Mouse (Mus musculus) lung, postnatal 0 days (tissue): ENCODE results near the gene Cacna1a. TPM values are rescaled to one million over a fixed set of nuclear protein-coding genes. Genes with fewer than 3 reads are reported as not detected.
"Not testable (repeated sequence)": the region's sequence is repeated elsewhere in the genome, so short reads cannot be mapped to it uniquely, and the experiment has no call there.

Experiments used
- ATAC-seq: fragments of 200-750 bp; cut with Nextera tagmentation; 2 replicates; pipeline ENCODE4 v1.8.0; 2017; ENCODE audit warnings: moderate library complexity
- DNase-seq: peaks from one replicate; pipeline ENCODE4 v3.0.0-alpha.2; 2016; ENCODE audit warnings: low spot score
- H3K27ac ChIP-seq: fragments of 300-500 bp; sonication (generic); 2 replicates; pipeline ENCODE4 v1.5.1; 2014; ENCODE audit warnings: antibody characterized with exemption, mild to moderate bottlenecking, low read length, mixed read lengths
- H3K27me3 ChIP-seq: fragments of 300-500 bp; sonication (generic); replicated peaks from 2 replicates; pipeline ENCODE4 v1.6.1; 2014; ENCODE audit warnings: low read length, mixed read lengths; ENCODE audit not compliant: insufficient read depth
- H3K36me3 ChIP-seq: fragments of 300-500 bp; sonication (generic); 2 replicates; pipeline ENCODE4 v1.6.1; 2014; ENCODE audit warnings: low read length, mixed read lengths; ENCODE audit not compliant: insufficient read depth
- H3K4me1 ChIP-seq: fragments of 300-500 bp; sonication (generic); 2 replicates; pipeline ENCODE4 v1.6.1; 2014; ENCODE audit warnings: antibody characterized with exemption, low read depth, low read length, mixed read lengths; ENCODE audit not compliant: insufficient read depth
- H3K4me2 ChIP-seq: fragments of 300-500 bp; sonication (generic); replicated peaks from 2 replicates; pipeline ENCODE4 v1.6.1; 2014; ENCODE audit warnings: low read depth, mild to moderate bottlenecking, low read length, moderate library complexity, mixed read lengths
- H3K4me3 ChIP-seq: fragments of 300-500 bp; sonication (generic); 2 replicates; pipeline ENCODE4 v1.5.1; 2014; ENCODE audit warnings: low read depth, low read length
- H3K9ac ChIP-seq: fragments of 300-500 bp; sonication (generic); replicated peaks from 2 replicates; pipeline ENCODE4 v1.6.1; 2014; ENCODE audit warnings: low read depth, mild to moderate bottlenecking
- H3K9me3 ChIP-seq: fragments of 300-500 bp; sonication (generic); 2 replicates; pipeline ENCODE4 v1.6.1; 2016; ENCODE audit warnings: low read length, mixed read lengths
- CTCF ChIP-seq: IDR thresholded peaks from 2 replicates; pipeline ENCODE4 v1.5.1; 2016; ENCODE audit warnings: antibody characterized with exemption, mild to moderate bottlenecking
- EP300 ChIP-seq: IDR thresholded peaks from 2 replicates; pipeline ENCODE4 v1.6.1; 2016; ENCODE audit warnings: antibody characterized with exemption, mild to moderate bottlenecking, control low read depth
- WGBS: fragments of 180-500 bp; shearing (Covaris S2); extraction: QIAGEN DNeasy Blood & Tissue Kit; methylation state at CpG from one replicate; pipeline ENCODE4 v1.1.7; 2014; 5-methylcytosine and 5-hydroxymethylcytosine counted together
- polyA plus RNA-seq: library from polyadenylated mRNA; unstranded; fragments of >200 nt; fragmentation: Nextera tagmentation; extraction: Ambion mirVana; gene quantifications from 2 replicates; pipeline ENCODE4 v1.2.1, GENCODE M21; 2015

Gene Cacna1a
- polyA plus RNA-seq, 1 experiment from 2014 or later: 3.3 TPM

- TF ChIP-seq CTCF (no peak), EP300 (no peak)
Measured at GRCm38 (mm10) chr8:84501671-84502308, 113.5 kb downstream of the Cacna1a start.

GRCm38 (mm10) chr8:84502638-84503037 is 114.4 kb downstream of the Cacna1a start:
- WGBS: 79% methylated on average over 4 of the region's 4 CpGs
- H3K36me3 ChIP-seq: no peaks in the 10 kb centered on the region
- ATAC-seq (no peak), DNase-seq (no peak)
- H3K9ac ChIP-seq: no peak overlapping the region
- TF ChIP-seq CTCF: no peak
- TF ChIP-seq EP300: no peak
- no peaks in the 10 kb centered on the region for H3K27me3 ChIP-seq
- H3K4me2 ChIP-seq: no peak overlapping the region
- H3K4me1 ChIP-seq: no peaks in the 10 kb centered on the region
- H3K27ac ChIP-seq: no peak overlapping the region
- no peaks in the 10 kb centered on the region for H3K9me3 ChIP-seq
- no peak overlapping the region for H3K4me3 ChIP-seq

More at GRCm38 (mm10) chr8:84501671-84502308, 113.5 kb downstream of the Cacna1a start:
- no peaks in the 10 kb centered on the region for H3K9me3 ChIP-seq
- H3K4me1 ChIP-seq: no peaks in the 10 kb centered on the region
- H3K4me2 ChIP-seq: no peak overlapping the region
- DNase-seq: peak; percentile 10
- 66% methylated on average over 10 of the region's 10 CpGs for WGBS
- H3K27ac ChIP-seq: no peak overlapping the region
- H3K9ac ChIP-seq: no peak overlapping the region
- no peaks in the 10 kb centered on the region for H3K27me3 ChIP-seq
- no peaks in the 10 kb centered on the region for H3K36me3 ChIP-seq
- no peak overlapping the region for H3K4me3 ChIP-seq
- no peak for ATAC-seq

GRCm38 (mm10) chr8:84507220-84507619 is 119.0 kb downstream of the Cacna1a start:
- H3K4me2 ChIP-seq: no peak overlapping the region
- TF ChIP-seq EP300 (no peak), CTCF (no peak)
- no peak overlapping the region for H3K27ac ChIP-seq
- H3K36me3 ChIP-seq: no peaks in the 10 kb centered on the region
- H3K27me3 ChIP-seq: no peaks in the 10 kb centered on the region
- DNase-seq (no peak), ATAC-seq (no peak)
- H3K9me3 ChIP-seq: no peaks in the 10 kb centered on the region
- 64% methylated on average over 5 of the region's 5 CpGs for WGBS
- no peaks in the 10 kb centered on the region for H3K4me1 ChIP-seq
- no peak overlapping the region for H3K9ac ChIP-seq
- no peak overlapping the region for H3K4me3 ChIP-seq

GRCm38 (mm10) chr8:84509764-84510163 is 121.5 kb downstream of the Cacna1a start:
- not testable (repeated sequence) for H3K4me1 ChIP-seq, DNase-seq, H3K9ac ChIP-seq, ATAC-seq, H3K4me2 ChIP-seq, H3K36me3 ChIP-seq, H3K4me3 ChIP-seq, H3K9me3 ChIP-seq, H3K27ac ChIP-seq, H3K27me3 ChIP-seq
- 66% methylated on average over 6 of the region's 6 CpGs for WGBS
- peak; percentile 41; the same call in 1 of the 2 replicates for TF ChIP-seq CTCF

- ATAC-seq (no peak), DNase-seq (no peak)
- no peak overlapping the region for H3K4me3 ChIP-seq
- no peaks in the 10 kb centered on the region for H3K4me1 ChIP-seq
- H3K27me3 ChIP-seq: no peaks in the 10 kb centered on the region
- H3K27ac ChIP-seq: no peak overlapping the region
- H3K9me3 ChIP-seq: no peaks in the 10 kb centered on the region
- WGBS: 86% methylated on average over 13 of the region's 13 CpGs
- TF ChIP-seq CTCF (no peak), EP300 (no peak)
- H3K4me2 ChIP-seq: no peak overlapping the region
- no peaks in the 10 kb centered on the region for H3K36me3 ChIP-seq
- no peak overlapping the region for H3K9ac ChIP-seq
Measured at GRCm38 (mm10) chr8:84511621-84512020, 123.4 kb downstream of the Cacna1a start.

- H3K36me3 ChIP-seq: no peaks in the 10 kb centered on the region
- no peaks in the 10 kb centered on the region for H3K4me1 ChIP-seq
- 0% methylated on average over 2 of the region's 2 CpGs for WGBS
- no peak overlapping the region for H3K4me2 ChIP-seq
- H3K9ac ChIP-seq: no peak overlapping the region
- H3K27ac ChIP-seq: no peak overlapping the region
- no peaks in the 10 kb centered on the region for H3K27me3 ChIP-seq
- no peak overlapping the region for H3K4me3 ChIP-seq
- peak; percentile 67 for TF ChIP-seq CTCF
- TF ChIP-seq EP300: no peak
- ATAC-seq (no peak), DNase-seq (peak; percentile 5)
- H3K9me3 ChIP-seq: no peaks in the 10 kb centered on the region
Measured at GRCm38 (mm10) chr8:84513765-84514164, 125.5 kb downstream of the Cacna1a start.
